Mouse (Mus musculus) testis, postnatal 10 days (tissue): Measurements from ENCODE around the gene Gstk1.

Experiments used
- DNase-seq: peaks from one replicate; pipeline ENCODE4 v3.0.0; 2021; ENCODE audit warnings: low spot score

The Gstk1 gene

GRCm38 (mm10) chr6:42245711-42246353 lies at the start of gene Gstk1:
Gene Gstk1 (plus strand): TSS chr6:42245935.
- peak; percentile 77 for DNase-seq

GRCm38 (mm10) chr6:42197710-42198109 lies 48.0 kb upstream of the Gstk1 start:
- no peak for DNase-seq

- no peak for DNase-seq
Measured at GRCm38 (mm10) chr6:42199498-42199897, 46.2 kb upstream of the Gstk1 start.

GRCm38 (mm10) chr6:42215028-42215427 lies 30.7 kb upstream of the Gstk1 start, which contains the start of gene Tas2r144:
Gene Tas2r144 (plus strand): TSS chr6:42215328.
- DNase-seq = no peak

GRCm38 (mm10) chr6:42222286-42222685 lies 23.4 kb upstream of the Gstk1 start:
- no peak for DNase-seq

GRCm38 (mm10) chr6:42225046-42225445 lies 20.7 kb upstream of the Gstk1 start:
- DNase-seq = no peak

- DNase-seq = peak; percentile 83
Measured at GRCm38 (mm10) chr6:42227240-42228101, 18.3 kb upstream of the Gstk1 start.

GRCm38 (mm10) chr6:42229610-42230009 lies 16.1 kb upstream of the Gstk1 start:
- DNase-seq = no peak

GRCm38 (mm10) chr6:42231191-42231590 lies 14.5 kb upstream of the Gstk1 start:
- no peak for DNase-seq

GRCm38 (mm10) chr6:42237276-42237805 lies 8.4 kb upstream of the Gstk1 start:
- no peak for DNase-seq

- DNase-seq = no peak
Measured at GRCm38 (mm10) chr6:42241311-42242045, 4.3 kb upstream of the Gstk1 start.

- no peak for DNase-seq
Measured at GRCm38 (mm10) chr6:42247173-42247572, 1.4 kb downstream of the Gstk1 start.

GRCm38 (mm10) chr6:42247981-42248380 lies 2.2 kb downstream of the Gstk1 start:
- no peak for DNase-seq

- DNase-seq = no peak
Measured at GRCm38 (mm10) chr6:42251791-42252190, 6.1 kb downstream of the Gstk1 start.

- no peak for DNase-seq
Measured at GRCm38 (mm10) chr6:42253103-42253502, 7.4 kb downstream of the Gstk1 start.

GRCm38 (mm10) chr6:42257303-42257863 lies 11.6 kb downstream of the Gstk1 start:
- peak; percentile 67 for DNase-seq

- no peak for DNase-seq
Measured at GRCm38 (mm10) chr6:42260430-42260829, 14.7 kb downstream of the Gstk1 start.

- DNase-seq = no peak
Measured at GRCm38 (mm10) chr6:42261524-42262170, 15.9 kb downstream of the Gstk1 start, which contains the start of gene Tmem139. Gene Tmem139 (plus strand): TSS chr6:42261970.

GRCm38 (mm10) chr6:42264626-42265312 lies 19.0 kb downstream of the Gstk1 start, which contains the start of gene Casp2:
Gene Casp2 (plus strand): TSS chr6:42264985.
- DNase-seq = peak; percentile 99
